Mouse (Mus musculus) splenic B cell, adult 2 months (primary cell): Measurements from ENCODE around the gene Lrrc47.

Source experiments
- DNase-seq: peaks from one replicate; pipeline ENCODE4 v3.0.0-alpha.2; 2011; ENCODE audit warnings: low read depth, low spot score
- H3K27me3 ChIP-seq: 2 replicates; pipeline ENCODE4 v1.6.1; 2012; ENCODE audit warnings: mild to moderate bottlenecking, low read length, moderate library complexity, mixed read lengths; ENCODE audit not compliant: control insufficient read depth, poor library complexity, insufficient read depth, severe bottlenecking
- H3K36me3 ChIP-seq: 2 replicates; pipeline ENCODE4 v1.6.1; 2012; ENCODE audit warnings: mild to moderate bottlenecking, low read length, moderate library complexity, mixed read lengths; ENCODE audit not compliant: control insufficient read depth, poor library complexity, insufficient read depth, severe bottlenecking

Lrrc47 gene

DNA sequence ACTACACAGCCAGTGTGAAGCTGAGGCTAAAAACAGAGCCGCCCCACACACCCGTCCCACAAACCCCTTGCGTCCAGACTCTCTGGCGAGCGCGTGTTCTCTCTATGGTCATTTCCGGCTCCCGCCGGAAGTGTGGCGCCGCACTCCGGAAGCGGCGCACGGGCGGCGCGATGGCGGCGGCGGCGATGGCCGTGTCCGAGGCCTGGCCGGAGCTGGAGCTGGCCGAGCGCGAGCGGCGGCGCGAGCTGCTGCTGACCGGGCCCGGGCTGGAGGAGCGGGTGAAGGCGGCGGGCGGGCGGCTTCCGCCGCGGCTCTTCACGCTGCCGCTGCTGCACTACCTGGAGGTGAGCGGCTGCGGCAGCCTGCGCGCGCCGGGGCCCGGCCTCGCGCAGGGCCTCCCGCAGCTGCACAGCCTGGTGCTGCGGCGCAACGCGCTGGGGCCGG is at the start of gene Lrrc47:
Lrrc47 (plus strand) TSS at position 86 of the 444 bp plus-strand sequence.
- no peaks in the 10 kb centered on the region for H3K27me3 ChIP-seq
- peak; percentile 83 for DNase-seq
- H3K36me3 ChIP-seq, result no peaks in the 10 kb centered on the region; the same call in 1 of the 2 replicates

DNA sequence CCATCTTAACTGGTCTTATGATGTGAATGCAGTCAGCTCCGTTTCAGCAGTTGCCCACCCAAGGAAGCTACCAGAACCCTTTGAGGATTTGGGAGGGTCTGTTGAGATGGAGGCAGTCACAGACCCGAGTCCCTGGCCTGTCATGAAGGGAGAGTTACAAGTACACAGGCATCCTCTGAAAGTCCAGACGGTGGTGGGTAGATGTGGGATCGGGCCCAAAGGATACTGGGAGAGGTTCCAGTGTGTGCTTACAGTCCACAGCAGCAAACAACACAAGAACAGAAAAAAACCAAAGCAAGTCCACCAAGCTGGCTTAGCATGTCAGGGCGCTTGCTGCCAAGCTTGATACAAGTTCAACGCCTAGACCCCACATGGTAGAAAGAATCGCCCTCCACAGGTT is 48.9 kb upstream of the Lrrc47 start:
- no peak for DNase-seq
- Histone ChIP-seq H3K27me3 (no peaks in the 10 kb centered on the region), H3K36me3 (0 out of 2 replicates have a peak, but pooled peaks cover 1% of the 10 kb centered on the region)

DNA sequence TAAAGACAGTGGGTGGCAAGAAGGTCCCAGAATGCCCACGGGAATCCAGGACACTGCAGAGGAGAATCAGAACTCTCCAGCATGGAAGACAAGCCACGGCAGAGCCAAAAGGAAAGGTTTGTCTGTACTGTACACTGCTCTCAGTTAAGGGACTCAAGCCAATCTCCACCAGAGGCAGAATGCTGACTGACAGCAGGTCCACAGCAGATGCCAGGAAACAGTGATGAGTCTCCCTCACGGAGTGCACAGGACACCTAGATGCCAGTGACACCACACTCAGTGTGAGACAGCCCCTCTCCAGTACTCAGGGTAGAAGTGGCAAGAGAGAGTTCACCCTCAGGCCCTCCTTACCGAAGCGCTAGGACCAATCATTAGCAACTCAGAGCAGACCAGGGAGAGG is 44.9 kb upstream of the Lrrc47 start:
- no peak for DNase-seq
- Histone ChIP-seq H3K27me3 (no peaks in the 10 kb centered on the region), H3K36me3 (peaks cover 9% of the 10 kb centered on the region)

DNA sequence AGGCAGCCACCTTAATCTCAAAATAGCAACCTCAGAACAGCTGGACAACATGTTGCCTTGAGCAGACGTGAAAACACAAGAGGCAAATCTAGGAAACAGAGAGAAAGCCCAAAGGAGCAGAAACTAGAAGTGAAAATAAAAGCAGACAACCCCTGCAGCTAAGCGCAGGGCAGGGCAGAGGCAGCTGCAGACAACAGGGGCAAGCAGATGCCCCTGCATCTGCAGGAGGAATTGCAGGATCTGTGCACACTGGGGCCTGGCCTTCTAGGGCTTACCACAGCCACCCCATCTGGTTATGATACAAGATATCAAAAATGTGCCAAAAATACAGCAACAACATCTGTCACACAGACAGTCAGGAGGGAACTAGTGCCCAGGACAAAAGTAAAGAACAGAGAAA is 44.0 kb upstream of the Lrrc47 start:
- peaks cover 9% of the 10 kb centered on the region for H3K36me3 ChIP-seq
- H3K27me3 ChIP-seq, result no peaks in the 10 kb centered on the region
- no peak for DNase-seq

DNA sequence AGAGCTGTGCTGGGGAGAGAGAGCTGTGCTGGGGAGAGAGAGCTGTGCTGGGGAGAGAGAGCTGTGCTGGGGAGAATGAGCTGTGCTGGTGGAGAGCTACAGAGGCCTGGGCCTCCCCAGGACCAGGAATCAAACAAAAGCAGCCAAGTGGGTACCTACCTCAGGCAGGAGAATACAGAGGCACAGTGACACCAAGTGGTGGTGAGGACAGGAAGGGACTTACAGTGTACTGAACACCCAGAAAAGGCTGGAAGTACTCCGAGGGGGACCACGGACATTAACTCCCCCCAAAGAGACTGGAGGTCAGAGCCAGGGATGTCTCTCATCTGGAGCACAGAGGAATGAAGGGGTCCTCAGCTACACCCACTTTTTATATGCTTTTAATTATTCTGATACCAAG is 43.5 kb upstream of the Lrrc47 start:
- Histone ChIP-seq H3K27me3 (no peaks in the 10 kb centered on the region), H3K36me3 (peaks cover 9% of the 10 kb centered on the region)
- DNase-seq, result no peak

DNA sequence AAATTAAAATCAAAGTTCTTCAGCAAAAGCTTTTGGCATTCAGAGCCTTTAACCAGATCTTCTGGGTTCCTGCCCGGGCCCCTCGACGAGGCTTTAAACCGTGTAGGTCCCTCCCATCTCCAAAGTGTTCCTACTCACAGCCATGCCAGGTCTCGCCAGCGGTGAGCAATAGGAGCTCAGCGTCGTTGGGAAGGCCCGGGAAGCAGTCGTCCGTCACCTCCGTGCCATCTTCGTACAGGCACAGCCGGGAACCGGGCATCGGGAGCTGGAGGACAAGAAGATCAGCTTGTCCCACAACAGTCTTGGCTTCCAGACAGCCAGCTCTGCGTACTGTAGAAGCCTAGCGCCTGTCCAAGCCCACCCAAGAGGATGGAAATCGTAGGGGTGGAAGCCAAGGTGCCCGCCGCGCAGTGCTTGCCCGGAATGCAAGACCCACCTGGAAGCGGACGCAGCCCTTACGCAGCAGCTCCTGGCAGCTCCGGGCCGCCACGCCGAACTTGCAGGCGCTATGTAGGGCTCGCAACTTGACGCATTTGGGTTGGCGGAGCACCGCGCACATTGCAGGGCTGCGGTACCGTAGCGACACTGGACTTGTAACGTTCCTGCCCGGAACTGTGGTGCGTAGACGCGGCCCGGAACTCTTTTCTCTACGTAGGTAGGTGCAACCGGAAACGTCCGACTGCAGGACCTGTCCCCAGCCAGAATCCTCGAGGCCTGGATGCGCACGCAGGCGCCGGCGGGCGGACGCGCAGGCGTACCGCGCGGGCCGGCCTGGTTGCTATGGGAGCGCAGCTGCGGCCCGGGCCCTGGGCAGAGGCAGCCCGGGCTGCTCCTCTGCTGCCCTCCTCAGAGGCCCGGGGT is 36.9 kb upstream of the Lrrc47 start, which contains the start of the genes Dffb and Cep104:
Dffb (minus strand) TSS at position 696 of the 861 bp plus-strand sequence.
Cep104 (plus strand) TSS at position 764 of the 861 bp plus-strand sequence.
- peak; percentile 92 for DNase-seq
- H3K27me3 ChIP-seq, result no peaks in the 10 kb centered on the region
- peaks cover 8% of the 10 kb centered on the region for H3K36me3 ChIP-seq

DNA sequence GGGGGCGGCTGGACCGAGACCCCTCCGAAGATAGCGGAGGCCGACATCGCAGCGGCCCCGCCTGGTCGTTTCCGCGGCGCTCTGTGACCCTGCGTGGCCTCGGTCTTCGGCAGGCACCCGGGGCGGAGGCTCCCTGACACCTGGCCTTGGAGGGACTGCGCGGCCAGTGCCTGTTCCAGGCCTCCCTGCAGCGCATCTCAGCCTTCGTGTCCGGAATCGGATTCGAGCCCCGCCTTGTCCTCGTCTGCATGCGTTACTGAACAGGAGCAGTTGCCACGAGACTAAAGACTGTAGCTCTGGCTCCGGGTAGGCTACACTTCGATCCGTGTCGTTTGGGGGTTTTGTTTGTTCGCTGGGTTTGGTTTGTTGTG is 36.3 kb upstream of the Lrrc47 start:
- no peak for DNase-seq
- H3K36me3 ChIP-seq, result peaks cover 5% of the 10 kb centered on the region; the same call in 1 of the 2 replicates

DNA sequence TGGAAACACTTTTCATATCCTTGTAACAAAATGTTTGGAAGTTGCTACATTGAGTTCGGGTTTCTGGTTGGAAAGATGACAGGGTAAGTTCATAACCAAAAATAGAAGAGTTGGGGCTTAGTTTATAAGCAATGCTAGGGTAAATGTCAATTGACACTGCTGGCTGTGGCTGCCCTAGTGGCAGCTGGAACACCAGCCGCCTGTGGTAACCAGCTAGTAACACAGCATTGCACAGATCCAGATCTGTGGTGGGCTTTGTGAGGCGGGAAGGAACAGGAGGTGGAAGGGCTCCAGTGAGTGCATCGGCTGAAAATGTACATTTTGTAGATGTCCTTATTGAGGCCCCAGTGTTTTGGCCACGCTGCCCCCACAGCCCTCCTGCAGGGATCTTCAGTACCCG is 35.8 kb upstream of the Lrrc47 start:
- 0 out of 2 replicates have a peak, but pooled peaks cover 2% of the 10 kb centered on the region for H3K36me3 ChIP-seq
- DNase-seq, result no peak
- no peaks in the 10 kb centered on the region for H3K27me3 ChIP-seq

More for the DNA sequence above, 36.3 kb upstream of the Lrrc47 start:
- no peaks in the 10 kb centered on the region for H3K27me3 ChIP-seq

DNA sequence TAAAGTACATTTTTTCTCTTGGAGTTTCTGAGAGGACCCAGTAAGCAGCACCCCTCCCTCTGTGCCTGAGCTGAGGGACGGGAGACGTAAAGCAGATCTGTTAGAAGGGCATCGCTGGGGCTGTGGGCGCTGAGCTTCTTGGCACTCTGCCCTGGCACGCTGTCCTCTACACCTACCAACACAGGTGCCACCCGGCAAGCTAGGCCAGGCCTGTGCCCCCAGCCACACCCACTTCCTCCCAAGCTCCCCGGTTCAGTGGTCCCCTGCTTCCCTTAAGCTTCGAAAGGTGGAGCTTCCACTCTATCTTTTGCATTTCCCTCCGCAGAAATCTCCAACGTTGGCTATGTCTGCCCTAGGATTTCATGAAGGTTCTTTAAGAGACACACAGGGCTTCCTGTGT is 32.3 kb upstream of the Lrrc47 start:
- peaks cover 5% of the 10 kb centered on the region; the same call in 1 of the 2 replicates for H3K36me3 ChIP-seq
- DNase-seq, result peak; percentile 60
- H3K27me3 ChIP-seq, result no peaks in the 10 kb centered on the region

DNA sequence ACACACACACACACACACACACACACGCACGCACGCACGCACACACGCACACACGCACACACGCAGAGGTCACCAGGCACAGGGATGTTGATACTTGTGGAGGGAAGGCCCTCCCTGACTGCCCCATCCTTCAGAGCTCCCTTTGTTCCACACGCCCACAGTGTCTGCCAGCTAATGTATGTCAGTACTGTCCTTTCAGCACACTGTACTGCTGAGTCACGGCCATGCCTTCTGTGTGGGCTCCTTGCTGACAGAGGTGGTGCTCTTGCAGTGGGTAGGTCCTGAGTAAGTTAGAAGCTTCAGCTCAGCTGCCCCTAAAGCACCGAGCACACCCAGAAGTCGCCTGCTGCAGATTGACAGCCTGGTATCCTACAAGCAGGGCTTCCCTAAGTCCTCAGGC is 31.1 kb upstream of the Lrrc47 start:
- DNase-seq, result no peak
- Histone ChIP-seq H3K36me3 (peaks cover 7% of the 10 kb centered on the region), H3K27me3 (no peaks in the 10 kb centered on the region)

DNA sequence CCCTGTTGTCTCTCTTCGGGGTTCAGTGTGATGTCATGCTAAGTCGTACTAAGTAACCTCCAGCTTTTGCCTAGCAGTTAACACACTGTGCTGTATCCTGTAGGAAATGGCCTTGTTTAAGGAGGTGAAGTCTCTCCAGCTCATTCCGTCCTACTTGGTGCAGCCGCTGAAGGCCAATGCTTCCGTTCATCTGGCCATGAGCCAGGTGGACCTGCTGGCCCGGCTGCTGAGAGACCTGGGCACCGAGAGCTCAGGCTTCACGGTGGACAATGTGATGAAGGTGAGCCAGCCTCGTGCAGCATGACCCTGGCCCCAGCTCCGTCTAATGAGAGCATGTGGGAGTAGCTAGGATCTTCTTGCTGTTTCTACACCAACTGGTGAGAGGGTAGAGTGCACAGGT is 18.8 kb upstream of the Lrrc47 start:
- Histone ChIP-seq H3K27me3 (no peaks in the 10 kb centered on the region), H3K36me3 (peaks cover 8% of the 10 kb centered on the region)
- no peak for DNase-seq

DNA sequence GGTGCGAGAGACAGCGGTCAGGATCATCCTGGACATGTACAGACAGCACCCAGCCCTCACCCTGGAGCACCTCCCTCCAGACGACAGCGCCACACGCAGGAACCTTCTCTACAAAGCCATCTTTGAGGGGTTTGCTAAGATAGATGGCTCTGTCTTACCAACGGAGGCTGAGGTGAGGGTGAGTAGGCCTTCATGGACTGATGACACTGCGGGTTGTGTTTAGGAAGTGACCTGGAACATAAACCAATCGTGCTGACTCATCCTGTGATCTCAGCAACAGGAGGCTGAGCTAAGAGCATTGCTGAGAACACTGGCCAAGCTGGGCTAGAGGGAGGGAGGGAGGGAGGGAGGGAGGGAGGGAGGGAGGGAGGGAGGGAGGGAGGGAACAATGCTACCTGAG is 18.0 kb upstream of the Lrrc47 start:
- Histone ChIP-seq H3K27me3 (no peaks in the 10 kb centered on the region), H3K36me3 (peaks cover 7% of the 10 kb centered on the region)
- DNase-seq, result no peak

DNA sequence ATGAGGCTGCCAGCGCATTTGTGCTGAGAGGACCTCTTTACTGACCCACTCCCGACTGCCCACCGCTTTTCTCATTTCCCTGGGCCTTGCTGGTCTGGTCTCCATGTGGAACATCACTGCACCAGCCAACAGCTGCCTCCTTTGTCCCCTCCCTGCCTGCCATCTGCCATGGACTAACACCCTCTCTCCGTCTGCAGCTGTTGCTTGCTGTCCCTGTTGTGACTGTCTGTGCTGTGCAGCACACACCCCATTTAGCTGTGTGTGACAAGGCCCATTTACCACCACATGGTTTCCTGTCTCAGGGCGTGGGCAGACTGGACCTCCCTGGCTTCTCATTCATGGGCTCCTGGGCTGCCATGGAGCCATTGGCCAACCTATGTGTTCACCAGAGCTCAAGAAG is 6.0 kb upstream of the Lrrc47 start:
- DNase-seq, result no peak
- Histone ChIP-seq H3K36me3 (peaks cover 3% of the 10 kb centered on the region), H3K27me3 (no peaks in the 10 kb centered on the region)

DNA sequence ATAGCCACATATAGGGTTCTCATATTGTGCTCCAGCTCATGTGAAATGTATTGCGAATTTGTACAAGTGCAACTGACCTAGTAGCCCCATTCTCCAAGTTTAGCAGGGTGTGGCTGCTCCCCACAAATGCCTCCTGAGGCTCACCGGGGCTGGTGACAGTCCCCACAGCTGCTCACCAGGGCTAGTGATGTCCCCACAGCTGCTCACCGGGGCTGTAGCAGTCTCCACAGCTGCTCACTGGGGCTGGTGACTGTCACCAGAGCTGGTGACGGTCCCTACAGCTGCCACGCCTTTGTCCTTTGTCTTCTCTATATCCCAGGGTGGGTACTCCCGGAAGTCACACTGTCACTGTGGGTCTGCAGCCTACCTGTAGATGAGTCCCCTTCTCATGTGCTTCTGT is 5.3 kb upstream of the Lrrc47 start:
- Histone ChIP-seq H3K36me3 (peaks cover 3% of the 10 kb centered on the region), H3K27me3 (no peaks in the 10 kb centered on the region)
- DNase-seq, result no peak

DNA sequence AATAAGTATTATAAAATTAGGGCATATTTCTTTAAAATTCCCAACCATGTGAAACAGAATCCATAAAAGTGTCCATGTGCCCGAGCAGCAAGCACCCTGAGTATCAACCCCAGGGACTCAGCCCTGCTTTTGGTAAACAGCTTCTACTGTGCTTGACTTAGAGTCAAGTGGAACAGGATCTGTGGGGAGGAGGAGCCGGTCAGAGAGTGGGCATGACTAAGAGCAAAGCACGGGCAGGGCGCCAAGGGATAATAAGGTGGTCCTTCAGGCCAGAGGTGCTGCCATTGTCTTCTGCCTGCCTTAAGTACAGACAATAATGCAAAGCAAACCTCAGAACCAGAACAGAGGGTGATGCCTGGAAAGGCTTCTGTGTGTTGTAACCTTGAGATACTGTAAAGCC is 3.8 kb upstream of the Lrrc47 start:
- DNase-seq, result no peak
- peaks cover 2% of the 10 kb centered on the region for H3K36me3 ChIP-seq
- no peaks in the 10 kb centered on the region for H3K27me3 ChIP-seq
